Mouse (Mus musculus) stomach, postnatal 0 days (tissue): ENCODE measurements around the gene Tmem243. TPM values are rescaled to one million over a fixed set of nuclear protein-coding genes. Genes with fewer than 3 reads are reported as not detected.

Experiments used
- ATAC-seq: fragments of 200-750 bp; cut with Nextera tagmentation; 2 replicates; pipeline ENCODE4 v1.8.0; 2017; ENCODE audit not compliant: low FRiP score, low TSS enrichment
- DNase-seq: peaks from one replicate; pipeline ENCODE4 v3.0.0-alpha.2; 2016; ENCODE audit warnings: low spot score
- H3K27ac ChIP-seq: fragments of 300-500 bp; sonication (generic); replicated peaks from 2 replicates; pipeline ENCODE4 v1.5.1; 2014; ENCODE audit warnings: mild to moderate bottlenecking, control low read depth
- H3K27me3 ChIP-seq: fragments of 300-500 bp; sonication (generic); 2 replicates; pipeline ENCODE4 v1.6.1; 2014; ENCODE audit warnings: low read length; ENCODE audit not compliant: control insufficient read depth, insufficient read depth
- H3K36me3 ChIP-seq: fragments of 300-500 bp; sonication (generic); 2 replicates; pipeline ENCODE4 v1.6.1; 2014; ENCODE audit warnings: low read length, mixed read lengths; ENCODE audit not compliant: control insufficient read depth, insufficient read depth
- H3K4me1 ChIP-seq: fragments of 300-500 bp; sonication (generic); replicated peaks from 2 replicates; pipeline ENCODE4 v1.6.1; 2014; ENCODE audit warnings: antibody characterized with exemption; ENCODE audit not compliant: control insufficient read depth, insufficient read depth
- H3K4me2 ChIP-seq: fragments of 300-500 bp; sonication (generic); replicated peaks from 2 replicates; pipeline ENCODE4 v1.6.1; 2014; ENCODE audit warnings: low read depth, mild to moderate bottlenecking, control low read depth, moderate library complexity
- H3K4me3 ChIP-seq: fragments of 300-500 bp; sonication (generic); 2 replicates; pipeline ENCODE4 v1.5.1; 2014; ENCODE audit warnings: low read depth, low read length, control low read depth
- H3K9ac ChIP-seq: fragments of 300-500 bp; sonication (generic); 2 replicates; pipeline ENCODE4 v1.6.1; 2014; ENCODE audit warnings: mild to moderate bottlenecking, low read length, control low read depth, mixed read lengths
- H3K9me3 ChIP-seq: fragments of 300-500 bp; sonication (generic); 2 replicates; pipeline ENCODE4 v1.6.1; 2016; ENCODE audit warnings: low read length; ENCODE audit not compliant: control insufficient read depth
- CTCF ChIP-seq: IDR thresholded peaks from 2 replicates; pipeline ENCODE4 v1.5.1; 2016; ENCODE audit warnings: antibody characterized with exemption, low read depth, mild to moderate bottlenecking, moderate library complexity
- EP300 ChIP-seq: optimal IDR thresholded peaks from 2 replicates; pipeline ENCODE3; 2016; ENCODE audit warnings: antibody characterized with exemption
- WGBS: fragments of 180-500 bp; shearing (Covaris S2); extraction: QIAGEN DNeasy Blood & Tissue Kit; methylation state at CpG from one replicate; pipeline ENCODE4 v1.1.7; 2014; 5-methylcytosine and 5-hydroxymethylcytosine counted together
- polyA plus RNA-seq: library from polyadenylated mRNA; unstranded; fragments of >200 nt; fragmentation: Nextera tagmentation; extraction: Ambion mirVana; gene quantifications from 2 replicates; pipeline ENCODE4 v1.2.1, GENCODE M21; 2015

Tmem243 gene
- polyA plus RNA-seq, 1 experiment from 2014 or later: 19.7 TPM

DNA sequence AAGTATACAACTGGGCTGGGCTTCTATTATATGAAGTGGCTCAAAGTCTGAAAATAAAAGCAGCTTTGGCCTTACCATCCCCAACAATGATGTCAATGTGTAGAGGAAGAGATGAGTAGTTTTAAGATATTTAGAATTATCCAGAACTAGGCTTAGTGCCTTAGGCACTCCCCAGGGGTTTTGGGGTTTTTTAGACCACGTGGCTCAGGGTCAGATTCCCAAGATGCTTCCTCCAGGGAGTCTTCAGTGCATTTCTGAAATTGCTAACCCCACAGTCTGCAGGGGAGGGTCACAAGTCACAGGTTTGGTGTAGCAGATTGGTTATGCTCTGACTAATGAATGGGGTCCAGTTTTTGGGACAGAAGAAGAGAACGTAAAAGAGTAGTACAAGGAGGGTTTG lies 10.8 kb downstream of the Tmem243 start:
- 70% methylated on average over 2 of the region's 2 CpGs for WGBS
- no peak for ATAC-seq

DNA sequence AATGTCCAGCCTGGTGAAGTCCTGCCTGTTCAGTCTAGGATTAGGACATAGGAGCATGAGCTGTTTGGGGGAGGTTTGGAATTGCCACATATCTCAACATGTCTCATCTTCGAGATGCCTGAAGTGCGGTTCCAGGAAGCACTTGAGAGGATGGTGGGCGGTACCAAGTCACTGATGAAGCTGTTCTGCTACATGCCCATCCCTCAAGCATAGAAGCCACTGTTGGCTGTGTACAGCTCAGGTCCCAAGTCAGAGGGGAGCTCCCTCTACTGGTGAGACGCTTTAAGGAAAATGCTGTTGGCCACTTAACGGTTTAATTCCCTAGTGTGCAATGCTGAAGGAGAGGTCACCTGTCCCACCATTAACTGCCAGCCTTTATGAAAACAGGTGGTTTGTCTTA lies 11.3 kb downstream of the Tmem243 start:
- ATAC-seq: peak; percentile 82
- Histone ChIP-seq H3K27ac (no peak overlapping the region), H3K9me3 (no peaks in the 10 kb centered on the region), H3K4me2 (no peak overlapping the region), H3K27me3 (no peaks in the 10 kb centered on the region), H3K4me1 (no peaks in the 10 kb centered on the region), H3K9ac (no peak overlapping the region), H3K36me3 (no peaks in the 10 kb centered on the region), H3K4me3 (no peak overlapping the region)
- peak; percentile 69 for DNase-seq
- 21% methylated on average over 5 of the region's 5 CpGs for WGBS
- peak; percentile 93 for TF ChIP-seq CTCF
- no peak for TF ChIP-seq EP300

More for the DNA sequence above, 10.8 kb downstream of the Tmem243 start:
- Histone ChIP-seq H3K4me1 (no peaks in the 10 kb centered on the region), H3K9ac (no peak overlapping the region), H3K4me2 (no peak overlapping the region), H3K36me3 (no peaks in the 10 kb centered on the region), H3K27me3 (no peaks in the 10 kb centered on the region), H3K4me3 (no peak overlapping the region), H3K27ac (no peak overlapping the region), H3K9me3 (no peaks in the 10 kb centered on the region)
- no peak for DNase-seq
- no peak for TF ChIP-seq EP300
- no peak for TF ChIP-seq CTCF

DNA sequence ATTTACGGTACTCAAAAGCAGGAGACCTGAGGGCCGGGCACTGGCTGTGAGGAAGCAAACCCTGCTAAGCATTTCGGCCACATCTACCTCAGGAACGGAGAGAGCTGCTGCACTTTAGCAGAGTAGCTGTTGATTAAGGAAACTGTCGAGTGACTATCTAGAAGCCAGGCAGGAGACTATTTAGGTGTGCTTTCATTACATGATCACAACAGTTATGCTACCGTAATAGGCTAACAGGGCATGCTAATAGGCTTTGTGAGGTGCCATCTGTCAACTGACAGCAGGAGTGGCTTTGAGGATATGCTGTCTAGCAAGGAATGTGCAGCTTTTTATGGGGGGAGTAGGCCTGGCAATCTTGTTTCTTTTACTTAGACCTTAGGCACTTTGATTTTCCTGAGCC lies 13.7 kb downstream of the Tmem243 start:
- Histone ChIP-seq H3K4me1 (no peaks in the 10 kb centered on the region), H3K4me3 (no peak overlapping the region), H3K36me3 (no peaks in the 10 kb centered on the region), H3K27me3 (no peaks in the 10 kb centered on the region), H3K27ac (no peak overlapping the region), H3K4me2 (no peak overlapping the region), H3K9ac (no peak overlapping the region), H3K9me3 (no peaks in the 10 kb centered on the region)
- 47% methylated on average over 6 of the region's 6 CpGs for WGBS
- TF ChIP-seq CTCF (no peak), EP300 (no peak)
- no peak for ATAC-seq
- DNase-seq: no peak

DNA sequence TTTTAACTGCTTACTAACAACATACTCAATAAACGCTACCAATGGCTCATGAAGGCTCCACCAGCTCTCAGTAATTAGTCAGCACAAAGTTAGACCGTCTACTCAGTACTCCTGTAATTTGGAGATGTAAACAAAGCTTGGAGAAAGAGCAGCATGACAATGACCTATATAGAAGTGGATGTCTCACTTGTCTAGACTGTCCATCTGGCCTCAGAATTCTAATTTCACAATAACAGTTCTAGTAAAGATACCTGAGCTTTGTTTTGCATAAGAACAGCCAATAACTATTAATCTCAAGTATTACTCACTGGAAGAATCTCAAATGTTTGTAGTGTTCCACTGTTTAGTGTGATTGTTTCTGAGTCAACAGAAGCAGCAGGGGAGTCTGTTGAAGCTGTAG lies 23.7 kb downstream of the Tmem243 start:
- DNase-seq: no peak
- no peak for TF ChIP-seq CTCF
- no peak for TF ChIP-seq EP300
- no peak overlapping the region for H3K27ac ChIP-seq
- H3K27me3 ChIP-seq: no peaks in the 10 kb centered on the region
- H3K4me3 ChIP-seq: no peak overlapping the region
- H3K9ac ChIP-seq: no peak overlapping the region
- H3K4me2 ChIP-seq: no peak overlapping the region
- ATAC-seq: no peak
- no peaks in the 10 kb centered on the region for H3K9me3 ChIP-seq
- H3K36me3 ChIP-seq: peaks cover 36% of the 10 kb centered on the region
- WGBS: 81% methylated on average over 2 of the region's 2 CpGs
- H3K4me1 ChIP-seq: no peaks in the 10 kb centered on the region

DNA sequence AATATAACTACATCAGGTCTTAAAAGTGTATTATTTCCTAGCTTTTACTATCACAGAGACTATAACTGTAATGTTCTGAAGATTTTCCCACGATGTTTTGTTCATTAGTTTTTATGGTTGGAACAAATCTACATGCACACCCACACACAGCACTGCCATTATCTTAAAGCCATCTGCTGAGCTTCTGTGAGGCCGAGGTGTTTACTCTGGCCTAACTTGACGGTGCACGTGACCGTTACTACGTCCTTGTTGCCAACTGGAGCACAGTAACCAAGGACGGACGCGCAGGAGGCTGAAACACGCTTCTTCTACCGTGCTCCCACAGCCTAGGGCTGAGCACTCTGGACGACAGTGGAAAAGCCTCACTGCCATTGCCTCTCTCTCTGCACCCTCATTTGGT lies 28.1 kb downstream of the Tmem243 start:
- 81% methylated on average over 12 of the region's 12 CpGs for WGBS
- Histone ChIP-seq H3K36me3 (peaks cover 24% of the 10 kb centered on the region; the same call in 1 of the 2 replicates), H3K9ac (no peak overlapping the region), H3K4me1 (no peaks in the 10 kb centered on the region), H3K9me3 (no peaks in the 10 kb centered on the region), H3K4me2 (no peak overlapping the region), H3K27me3 (no peaks in the 10 kb centered on the region), H3K4me3 (no peak overlapping the region), H3K27ac (no peak overlapping the region)
- ATAC-seq (no peak), DNase-seq (no peak)
- TF ChIP-seq EP300 (no peak), CTCF (no peak)

DNA sequence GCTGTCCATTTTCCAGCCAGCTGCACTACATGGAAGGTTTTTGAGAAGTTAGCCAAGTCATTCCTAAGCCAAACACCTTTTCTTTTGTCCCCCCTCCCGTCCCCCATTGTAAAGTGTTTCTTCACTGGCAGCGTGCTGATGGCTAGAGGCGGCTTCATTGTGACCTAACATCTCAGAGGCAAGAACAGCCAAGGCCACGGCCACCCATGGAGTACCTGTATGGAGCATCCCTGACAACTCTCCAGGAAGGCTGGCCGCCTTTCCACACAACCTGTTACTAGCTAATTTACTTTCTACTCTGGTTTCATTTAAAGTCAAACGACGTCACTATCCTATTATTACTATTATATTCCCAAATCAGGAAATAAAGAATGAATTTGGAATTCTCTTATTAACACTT lies 31.3 kb downstream of the Tmem243 start:
- Histone ChIP-seq H3K4me2 (no peak overlapping the region), H3K4me1 (no peaks in the 10 kb centered on the region), H3K9me3 (no peaks in the 10 kb centered on the region), H3K36me3 (peaks cover 9% of the 10 kb centered on the region; the same call in 1 of the 2 replicates), H3K9ac (no peak overlapping the region), H3K27me3 (no peaks in the 10 kb centered on the region), H3K27ac (no peak overlapping the region), H3K4me3 (no peak overlapping the region)
- ATAC-seq: no peak
- DNase-seq: no peak
- 87% methylated on average over 7 of the region's 7 CpGs for WGBS
- no peak for TF ChIP-seq CTCF
- TF ChIP-seq EP300: no peak
